Mouse (Mus musculus) lung, adult 2 months (tissue): ENCODE data around the gene Tgfa. TPM values are rescaled to one million over a fixed set of nuclear protein-coding genes. Genes with fewer than 3 reads are reported as not detected.

Source experiments
- DNase-seq: peaks from one replicate; pipeline ENCODE4 v3.0.0; 2022
- H3K4me1 ChIP-seq: fragments of 200-500 bp; 2 replicates; pipeline ENCODE4 v1.6.1; 2011; ENCODE audit warnings: low read length; ENCODE audit not compliant: control insufficient read depth, insufficient read depth
- H3K4me3 ChIP-seq: fragments of 200-500 bp; replicated peaks from 2 replicates; pipeline ENCODE3; 2011; ENCODE audit warnings: low read depth, mild to moderate bottlenecking, control low read depth, low read length; ENCODE audit errors: extremely low read depth
- CTCF ChIP-seq: fragments of 200-500 bp; IDR thresholded peaks from 2 replicates; pipeline ENCODE4 v1.5.1; 2011; ENCODE audit warnings: mild to moderate bottlenecking, low read length, control low read depth; ENCODE audit not compliant: insufficient read depth
- POLR2A ChIP-seq: fragments of 200-500 bp; IDR thresholded peaks from 2 replicates; pipeline ENCODE4 v1.6.1; 2011; ENCODE audit warnings: low read depth, mild to moderate bottlenecking, control low read depth, low read length, borderline replicate concordance; ENCODE audit errors: extremely low read depth
- WGBS: fragments of 180-500 bp; shearing (Covaris S2); methylation state at CpG from one replicate; pipeline ENCODE4 v1.1.7; 2018; 5-methylcytosine and 5-hydroxymethylcytosine counted together
- polyA plus RNA-seq: library from polyadenylated mRNA; depleted of rRNA; stranded (reverse); fragments of >200 nt; gene quantifications from 2 replicates; pipeline ENCODE4 v1.2.3, GENCODE M21; 2012

The Tgfa gene
- polyA plus RNA-seq, 1 experiment = 8.2 TPM

DNA sequence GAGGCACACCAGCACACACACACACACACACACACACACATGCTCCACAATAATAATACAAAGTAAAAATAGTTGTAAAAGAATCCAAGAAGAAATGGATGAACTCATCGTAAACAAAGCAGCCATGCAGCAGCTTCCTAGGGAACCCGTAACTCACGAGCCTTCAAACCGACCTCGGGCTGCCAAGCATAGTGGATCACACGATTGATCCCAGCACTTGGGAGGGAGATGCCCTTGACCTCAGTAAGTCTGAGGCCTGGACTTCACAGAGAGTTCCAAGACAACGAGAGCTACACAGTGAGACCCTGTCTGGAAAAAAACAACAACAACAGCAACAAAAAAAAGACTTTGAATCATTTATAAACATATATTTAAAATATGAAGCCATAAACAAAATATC is 33.4 kb upstream of the Tgfa start:
- WGBS = 37% methylated on average over 7 of the region's 7 CpGs

DNA sequence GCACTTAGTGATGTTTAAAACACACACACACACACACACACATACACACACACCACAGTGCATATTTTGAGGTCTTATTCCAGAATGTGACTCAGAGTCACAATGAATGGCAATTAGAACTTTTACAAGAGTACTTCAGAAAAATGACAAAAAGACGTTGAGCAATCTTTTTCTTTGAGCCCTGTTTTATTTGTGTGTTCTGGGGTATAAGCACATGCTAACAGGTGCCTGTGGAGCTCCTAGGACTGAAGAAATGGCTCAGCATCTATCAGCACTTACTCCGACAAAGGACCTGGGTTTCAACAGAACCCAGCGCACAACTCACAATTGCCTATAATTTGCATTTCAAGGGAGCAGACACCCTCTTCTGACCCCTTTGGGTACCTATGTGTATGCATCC is 31.0 kb upstream of the Tgfa start:
- WGBS = 60% methylated on average over 3 of the region's 3 CpGs

More for the DNA sequence above, 33.4 kb upstream of the Tgfa start:
- H3K4me3 ChIP-seq = no peak overlapping the region
- H3K4me1 ChIP-seq = no peaks in the 10 kb centered on the region; the same call in 1 of the 2 replicates
- TF ChIP-seq CTCF (no peak), POLR2A (no peak)
- DNase-seq = no peak

DNA sequence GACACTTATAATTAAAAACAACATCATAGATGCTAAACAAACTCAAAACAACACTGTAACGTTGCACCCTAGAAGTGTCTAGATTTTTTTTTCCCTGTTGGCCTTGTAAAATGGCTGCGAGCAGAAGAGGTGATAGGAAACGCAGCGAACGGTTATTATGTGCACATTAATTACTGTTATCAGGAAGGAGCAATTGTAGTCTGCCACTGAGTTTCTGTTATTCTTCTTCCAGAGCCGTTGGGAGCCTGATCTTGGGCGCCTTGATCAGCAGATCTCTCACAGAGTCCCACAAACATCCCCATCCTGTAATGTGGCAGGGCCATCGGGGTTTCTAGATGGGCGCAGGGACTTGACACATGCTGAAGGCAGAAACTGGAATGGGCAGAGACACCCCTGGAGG is 28.6 kb upstream of the Tgfa start:
- no peak for DNase-seq
- WGBS = 73% methylated on average over 9 of the region's 9 CpGs
- no peaks in the 10 kb centered on the region for H3K4me1 ChIP-seq
- TF ChIP-seq CTCF (no peak), POLR2A (no peak)
- no peak overlapping the region for H3K4me3 ChIP-seq

More for the DNA sequence above, 31.0 kb upstream of the Tgfa start:
- TF ChIP-seq CTCF (no peak), POLR2A (no peak)
- Histone ChIP-seq H3K4me1 (no peaks in the 10 kb centered on the region), H3K4me3 (no peak overlapping the region)
- no peak for DNase-seq

DNA sequence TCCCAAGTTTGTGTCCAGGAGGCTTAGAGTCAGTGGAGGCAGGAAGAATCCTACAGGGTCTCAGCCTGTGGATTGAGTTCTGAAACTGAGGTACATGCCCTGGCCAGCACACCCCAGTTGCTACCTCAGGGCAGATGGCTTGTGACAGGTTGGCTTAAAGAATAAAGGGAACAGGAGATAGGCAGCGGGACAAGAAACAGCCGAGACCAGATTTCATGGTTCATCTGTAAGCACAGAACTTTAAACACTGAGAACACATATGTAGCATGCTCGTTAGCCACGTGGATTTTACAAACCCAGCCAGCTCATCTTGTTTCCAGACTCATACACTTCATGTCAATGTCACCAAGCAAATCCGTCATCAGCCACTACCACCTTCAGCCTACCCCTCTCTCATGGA is 27.2 kb upstream of the Tgfa start:
- WGBS = 66% methylated on average over 5 of the region's 5 CpGs
- DNase-seq = no peak
- no peaks in the 10 kb centered on the region for H3K4me1 ChIP-seq
- TF ChIP-seq POLR2A = no peak
- no peak for TF ChIP-seq CTCF
- no peak overlapping the region for H3K4me3 ChIP-seq

DNA sequence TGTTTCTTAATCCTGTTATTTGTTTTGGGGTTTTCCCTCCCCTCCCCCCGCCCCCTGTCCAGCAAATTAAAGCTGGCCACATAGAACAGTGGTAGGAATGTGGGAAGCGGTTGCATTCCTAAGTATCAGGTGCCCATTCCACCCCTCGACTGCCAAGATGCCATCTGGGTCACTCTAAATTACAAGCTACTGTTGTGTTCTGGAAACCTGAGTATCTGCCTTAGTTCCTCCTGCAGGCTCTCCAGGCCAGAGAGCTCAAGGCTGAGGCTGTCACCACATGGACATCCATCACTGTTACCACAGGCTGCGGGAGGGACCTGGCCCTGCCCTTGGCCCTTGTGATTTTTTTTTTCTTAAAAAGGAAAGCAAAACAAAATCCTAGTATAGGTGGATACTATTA is 25.9 kb upstream of the Tgfa start:
- no peak for DNase-seq
- WGBS = 41% methylated on average over 4 of the region's 4 CpGs
- TF ChIP-seq CTCF = no peak
- TF ChIP-seq POLR2A = no peak
- no peaks in the 10 kb centered on the region for H3K4me1 ChIP-seq
- no peak overlapping the region for H3K4me3 ChIP-seq

DNA sequence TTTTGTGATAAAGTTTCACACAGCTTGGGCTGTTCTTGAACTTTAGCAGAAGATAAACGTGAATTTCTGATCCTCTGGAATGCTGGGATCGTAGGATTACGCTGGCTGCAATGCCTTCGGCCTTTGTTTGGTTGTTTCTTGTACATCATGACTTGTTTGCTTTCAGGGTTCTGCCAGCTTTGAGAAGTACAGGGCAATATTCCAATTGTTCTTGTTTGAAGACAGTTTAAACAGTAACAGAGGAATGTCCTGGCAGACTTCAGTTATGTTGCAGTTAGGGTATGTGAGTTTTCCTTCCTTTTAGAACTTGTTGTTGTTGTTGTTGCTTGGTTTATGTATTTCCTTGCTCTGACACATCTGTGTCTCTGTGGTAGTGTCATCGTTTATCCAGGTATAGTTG is 18.8 kb upstream of the Tgfa start:
- Histone ChIP-seq H3K4me3 (no peak overlapping the region), H3K4me1 (peaks cover 5% of the 10 kb centered on the region)
- WGBS = 42% methylated on average over 5 of the region's 5 CpGs
- no peak for TF ChIP-seq CTCF
- TF ChIP-seq POLR2A = no peak
- DNase-seq = no peak

DNA sequence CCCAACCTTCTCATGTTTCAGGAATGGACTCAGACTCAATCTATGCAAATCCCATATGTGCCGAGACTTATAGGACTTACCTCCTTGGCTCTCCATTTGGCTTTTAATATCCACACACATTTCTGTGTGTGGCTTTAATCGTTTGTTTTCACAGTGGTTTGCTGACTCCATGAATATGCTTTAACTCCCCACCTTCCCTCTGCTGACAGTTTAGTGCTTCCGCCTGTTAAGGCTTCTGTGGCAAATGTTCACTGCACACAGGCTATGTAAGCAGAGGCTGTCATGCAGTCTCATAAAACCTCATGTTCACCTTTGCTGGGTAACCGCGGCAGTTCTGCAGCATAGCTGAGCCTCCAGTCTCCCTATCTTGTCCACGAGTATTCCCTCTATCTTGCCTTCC is 18.3 kb upstream of the Tgfa start:
- Histone ChIP-seq H3K4me1 (peaks cover 5% of the 10 kb centered on the region), H3K4me3 (no peak overlapping the region)
- no peak for TF ChIP-seq CTCF
- no peak for TF ChIP-seq POLR2A
- WGBS = 49% methylated on average over 6 of the region's 6 CpGs
- DNase-seq = no peak

DNA sequence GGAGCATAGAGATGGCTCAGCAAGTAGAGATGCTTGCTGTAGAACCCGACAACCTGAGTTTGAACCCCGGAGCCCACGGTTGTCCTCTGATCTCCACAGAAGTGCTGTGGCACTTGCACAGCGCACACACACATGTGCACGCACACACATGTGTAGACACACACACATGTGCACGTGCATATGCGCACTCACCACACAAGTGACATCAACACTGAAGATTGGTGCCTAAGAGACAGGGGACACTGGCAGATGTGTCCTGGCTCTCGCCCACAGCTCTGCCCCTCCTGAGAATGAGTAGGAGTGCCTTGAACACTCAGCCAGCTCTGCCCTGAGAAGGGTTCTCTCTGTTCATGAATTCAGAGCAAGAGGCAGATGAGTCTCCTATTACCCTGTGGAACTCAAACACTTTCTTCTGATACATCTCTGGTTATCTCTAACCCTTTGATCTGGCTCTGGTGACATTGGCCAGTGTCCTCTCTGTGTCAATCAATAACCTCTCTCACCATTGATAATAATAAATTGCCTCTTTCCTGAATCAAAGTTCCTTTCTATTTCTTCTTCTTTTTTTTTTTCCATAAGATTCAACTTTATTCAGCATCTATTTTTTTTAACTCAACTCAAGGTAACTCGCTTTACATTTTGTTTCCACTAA is 17.6 kb upstream of the Tgfa start:
- Histone ChIP-seq H3K4me3 (no peak overlapping the region), H3K4me1 (peaks cover 5% of the 10 kb centered on the region)
- WGBS = 94% methylated on average over 9 of the region's 9 CpGs
- no peak for TF ChIP-seq POLR2A
- TF ChIP-seq CTCF = no peak
- no peak for DNase-seq

DNA sequence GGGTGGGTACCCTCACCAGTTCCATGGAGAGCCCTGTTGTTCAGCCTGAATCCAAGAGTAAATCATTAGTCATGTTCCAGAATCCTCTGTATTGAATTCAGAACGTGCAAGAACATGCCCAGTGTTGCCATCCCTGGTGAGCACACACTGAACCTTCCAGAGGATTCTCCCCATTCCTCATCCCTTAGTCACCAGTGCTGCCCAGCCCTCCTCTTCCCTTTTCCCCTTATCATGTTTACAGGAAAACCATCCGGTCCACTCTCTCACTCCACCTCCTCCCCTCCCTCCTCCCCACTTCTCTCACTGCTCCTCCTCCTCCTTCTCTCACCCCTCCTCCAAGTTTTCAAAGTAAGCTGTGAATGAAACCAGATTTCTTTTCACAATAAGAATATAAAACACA is 14.4 kb upstream of the Tgfa start:
- Histone ChIP-seq H3K4me3 (no peak overlapping the region), H3K4me1 (peaks cover 5% of the 10 kb centered on the region)
- DNase-seq = no peak
- TF ChIP-seq CTCF (no peak), POLR2A (no peak)
- WGBS = 12% methylated on average over 2 of the region's 2 CpGs

DNA sequence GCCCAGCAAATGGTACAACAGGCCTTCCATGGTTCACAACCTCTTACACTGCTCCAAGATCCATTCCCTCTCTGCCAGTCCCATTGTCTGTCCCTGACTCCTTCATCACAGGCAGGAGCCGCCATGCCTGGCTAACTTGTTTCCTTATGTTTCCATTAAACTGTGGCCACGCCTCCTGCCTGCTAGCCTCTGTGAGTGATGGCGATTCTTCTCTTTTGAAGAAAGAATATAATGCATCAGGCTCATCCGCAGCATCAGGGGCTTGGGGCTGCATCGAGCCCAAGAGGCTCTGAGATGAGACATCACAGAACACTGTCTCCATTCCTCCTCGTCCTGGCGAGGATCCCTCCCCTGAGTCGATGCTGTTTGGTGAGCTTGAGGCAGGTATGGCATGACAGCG is 13.0 kb upstream of the Tgfa start:
- TF ChIP-seq CTCF (no peak), POLR2A (no peak)
- Histone ChIP-seq H3K4me1 (no peaks in the 10 kb centered on the region), H3K4me3 (no peak overlapping the region)
- DNase-seq = no peak
- WGBS = 77% methylated on average over 9 of the region's 9 CpGs

DNA sequence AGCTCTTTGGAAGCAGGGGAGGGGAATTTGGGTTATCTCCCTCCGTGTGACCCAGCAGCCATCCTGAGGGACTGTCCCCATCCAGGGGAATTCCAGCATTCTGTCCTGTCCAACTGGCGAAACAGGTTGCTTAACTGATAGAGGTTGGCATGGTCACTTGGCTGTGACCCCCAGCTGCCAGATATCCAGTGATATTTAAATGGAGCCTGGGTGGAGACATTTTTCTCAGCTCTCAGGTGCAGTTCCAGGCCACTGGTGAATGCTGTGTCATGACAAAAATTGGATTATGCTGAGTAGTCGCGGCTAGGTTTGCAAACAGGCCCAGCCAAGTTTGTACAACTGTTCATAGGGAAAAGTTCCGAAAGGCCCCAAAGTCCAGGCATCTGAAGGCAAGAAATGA is 12.4 kb upstream of the Tgfa start:
- DNase-seq = no peak
- WGBS = 78% methylated on average over 5 of the region's 5 CpGs
- Histone ChIP-seq H3K4me1 (no peaks in the 10 kb centered on the region), H3K4me3 (no peak overlapping the region)
- TF ChIP-seq POLR2A (no peak), CTCF (no peak)
